Comparison of ENCODE assay signal across 25 mouse cellular contexts in the genomic region with DNA sequence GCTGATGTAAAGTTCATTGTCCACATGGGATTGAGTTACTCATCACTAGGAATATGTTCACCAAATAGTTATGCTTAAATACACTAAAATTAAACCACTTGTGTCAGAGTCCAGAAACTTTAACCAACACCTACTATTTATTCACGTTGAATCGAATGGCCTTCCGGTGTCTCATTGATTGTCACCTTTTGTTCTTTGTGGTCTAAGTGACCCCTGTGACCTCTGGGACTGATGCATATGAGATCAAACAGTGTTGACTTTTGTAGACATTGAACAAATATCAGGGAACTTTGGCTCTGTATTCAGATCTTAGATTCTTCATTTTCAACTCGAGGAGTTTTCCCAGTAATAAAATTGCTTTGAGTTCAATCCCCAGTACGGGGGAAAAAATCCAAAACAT. TPM values are rescaled to one million over a fixed set of nuclear protein-coding genes. Genes with fewer than 3 reads are reported as not detected.
"Had no signal": no experiment of that assay in that cellular context is flagged by ENCODE, and none has a peak within 500 bp of the region (broad histone marks: within the 10 kb centered on the region; RNA-seq: fewer than 3 reads in every experiment).

No protein-coding gene starts in this region.

RNA-seq across cellular contexts. Expression of gene Hsd3b4, which starts 3.1 kb away (rescaled TPM):
- polyA plus RNA-seq: limb, embryonic 10.5 days; limb, embryonic 11.5 days; limb, embryonic 12.5 days; limb, embryonic 13.5 days; limb, embryonic 14.5 days; limb, embryonic 15.5 days; liver, adult 2 months; lung, adult 2 months; lung, embryonic 14.5 days; lung, embryonic 16.5 days; lung, postnatal 0 days; macrophage; midbrain, embryonic 10.5 days; midbrain, embryonic 11.5 days; midbrain, embryonic 12.5 days; midbrain, embryonic 13.5 days; midbrain, embryonic 14.5 days; midbrain, embryonic 15.5 days; midbrain, embryonic 16.5 days; midbrain, postnatal 0 days; myocyte; neural tube, embryonic 11.5 days; neural tube, embryonic 12.5 days; neural tube, embryonic 13.5 days had no signal

RNA-seq across cellular contexts. Expression of gene Gm4450, which starts 50.3 kb away (rescaled TPM):
- polyA plus RNA-seq: limb, embryonic 10.5 days; limb, embryonic 11.5 days; limb, embryonic 13.5 days; limb, embryonic 14.5 days; limb, embryonic 15.5 days; liver, adult 2 months; lung, adult 2 months; lung, embryonic 14.5 days; lung, embryonic 15.5 days; lung, embryonic 16.5 days; lung, postnatal 0 days; macrophage; midbrain, embryonic 10.5 days; midbrain, embryonic 11.5 days; midbrain, embryonic 12.5 days; midbrain, embryonic 14.5 days; midbrain, embryonic 16.5 days; midbrain, postnatal 0 days; myocyte; neural tube, embryonic 11.5 days; neural tube, embryonic 12.5 days; neural tube, embryonic 13.5 days had no signal
